Mouse (Mus musculus) CD8-positive naive resting alpha-beta T cell, adult 57 days (primary cell): ENCODE results near the gene Mrpl44. TPM values are rescaled to one million over a fixed set of nuclear protein-coding genes. Genes with fewer than 3 reads are reported as not detected.

Experiments
- total RNA-seq: library from RNA; stranded (reverse); gene quantifications from one replicate; pipeline ENCODE4 v1.2.4, GENCODE M21; 2023

Mrpl44 gene
- 18.2 TPM for total RNA-seq

DNA sequence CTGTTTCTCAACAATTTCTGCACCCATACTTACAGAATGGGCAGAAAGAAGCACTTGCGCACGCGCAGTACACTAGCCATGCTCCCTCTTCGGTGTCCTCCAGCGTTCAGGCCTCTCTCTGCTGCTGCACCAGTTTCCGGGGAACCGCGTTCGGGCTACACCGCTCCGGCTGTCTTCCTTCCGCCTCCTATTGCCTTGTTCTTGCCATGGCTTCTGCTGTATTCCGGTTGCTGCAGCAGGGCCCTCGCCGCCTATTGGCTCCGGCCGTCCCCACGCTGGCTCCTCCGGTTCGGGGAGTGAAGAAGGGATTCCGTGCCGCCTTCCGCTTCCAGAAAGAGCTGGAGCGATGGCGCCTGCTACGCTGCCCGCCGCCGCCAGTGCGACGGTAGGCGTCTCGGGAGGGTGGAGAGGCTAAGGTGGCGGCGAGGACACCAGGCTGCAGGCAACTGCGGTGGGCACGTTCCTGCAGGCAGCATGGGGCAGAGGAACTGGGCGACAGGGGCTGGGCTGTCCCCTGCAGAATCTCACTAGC is at the start of gene Mrpl44, which contains the start of gene Wdfy1:
Gene Mrpl44, plus strand, starts transcription at position 92 of the 532 bp plus-strand sequence.
Gene Wdfy1, minus strand, starts transcription at position 217 of the 532 bp plus-strand sequence.

Other genes starting within 250 kb of the Mrpl44 start
- gene Ap1s3, start 104.0 kb upstream of the Mrpl44 start, total RNA-seq, result 10.3 TPM
- gene Wdfy1, start 125 bp downstream of the Mrpl44 start, total RNA-seq, result 37.4 TPM
- 1.3 TPM for gene Serpine2, start 85.2 kb downstream of the Mrpl44 start, total RNA-seq